Mouse (Mus musculus): ENCODE measurements around the gene Gpr176. TPM values are rescaled to one million over a fixed set of nuclear protein-coding genes. Genes with fewer than 3 reads are reported as not detected.

Gene Gpr176
- total RNA-seq, 2 experiments from 2014 or later, result 11.4 to 12.5 TPM

DNA sequence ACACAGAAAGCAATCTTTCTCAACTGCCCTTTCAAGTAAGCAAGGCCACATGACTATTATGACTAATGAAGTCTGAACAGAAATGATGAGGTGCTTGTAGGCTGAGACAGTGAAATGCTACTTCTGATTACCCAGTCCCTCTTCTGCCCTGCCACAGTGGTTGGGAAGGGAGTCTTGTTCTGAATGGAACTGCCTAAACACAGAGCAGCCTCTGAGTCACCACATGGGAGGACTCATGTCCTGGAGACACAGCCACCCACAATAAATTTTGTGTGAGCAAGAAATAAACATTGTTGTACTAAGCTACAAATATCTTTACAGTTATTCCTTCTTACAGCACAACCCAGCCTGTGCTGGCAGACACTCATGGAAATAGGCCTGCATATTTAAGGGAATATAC, 2.7 kb upstream of the Gpr176 start:
- intact Hi-C loops (cut with DNase I), result no loop called here
- DNase-seq (ENCODE audit: low spot score in 2 of 2), result peak; percentile 16 to 58

DNA sequence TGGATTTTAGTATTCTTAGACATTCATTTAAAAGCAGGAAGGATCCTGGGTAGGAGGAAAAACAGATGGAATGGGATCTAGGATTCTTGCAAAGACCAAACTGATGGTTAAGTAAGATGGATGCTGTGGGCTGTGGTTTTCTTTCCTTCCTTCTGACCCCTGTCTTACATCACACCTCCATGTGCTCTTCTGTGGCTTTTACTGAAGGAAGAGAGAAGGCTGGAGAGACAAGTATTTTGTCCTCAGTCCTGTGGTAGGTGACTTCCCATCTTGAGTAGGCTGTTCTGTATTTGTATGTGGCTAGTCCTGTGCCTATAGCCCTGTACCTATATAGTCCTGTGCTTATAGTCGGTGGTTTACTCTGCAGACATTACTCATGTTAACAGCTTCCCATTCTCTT, 2.3 kb upstream of the Gpr176 start:
- intact Hi-C loops (cut with DNase I), result no loop called here

DNA sequence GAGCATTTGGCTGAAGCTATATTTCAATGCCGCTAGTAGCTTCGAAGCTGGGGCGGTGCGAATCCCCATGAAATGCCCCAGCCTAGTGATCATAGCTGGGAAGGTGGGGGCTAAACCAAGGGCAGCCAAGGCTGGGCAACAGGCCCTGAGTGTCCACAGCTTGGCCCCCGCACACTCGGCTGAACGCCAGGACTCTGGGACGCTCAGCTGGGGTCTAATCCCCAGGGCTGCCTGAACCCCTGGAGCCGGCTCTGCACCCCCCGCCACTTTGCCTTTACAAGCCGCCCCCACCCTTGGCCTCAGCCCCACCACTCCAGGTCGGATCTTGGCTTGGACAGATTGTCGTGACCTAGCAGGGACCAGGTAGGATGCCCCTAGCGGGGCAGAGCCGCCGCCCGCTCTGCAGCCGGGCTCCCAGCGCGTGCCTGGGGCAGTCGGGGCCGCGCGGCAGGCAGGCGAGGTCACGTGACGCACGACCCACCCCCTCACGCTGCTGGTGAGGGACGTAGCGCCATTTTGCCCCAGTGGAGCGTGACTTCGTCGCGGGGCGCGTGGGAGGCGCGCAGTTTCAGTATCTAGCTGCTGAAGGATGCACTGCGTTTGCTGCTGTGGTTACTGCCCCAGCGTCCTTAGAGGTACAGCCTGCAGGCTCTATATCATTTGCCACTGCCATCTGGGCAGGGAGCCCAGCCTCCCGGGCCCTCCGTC, 507 bp upstream of the Gpr176 start:
- intact Hi-C loops (cut with DNase I), result no loop called here
- peak; percentile 91 to 97 for DNase-seq (ENCODE audit: low spot score in 2 of 2)

More for the DNA sequence above, 2.3 kb upstream of the Gpr176 start:
- no peak for DNase-seq (ENCODE audit: low spot score in 2 of 2)

DNA sequence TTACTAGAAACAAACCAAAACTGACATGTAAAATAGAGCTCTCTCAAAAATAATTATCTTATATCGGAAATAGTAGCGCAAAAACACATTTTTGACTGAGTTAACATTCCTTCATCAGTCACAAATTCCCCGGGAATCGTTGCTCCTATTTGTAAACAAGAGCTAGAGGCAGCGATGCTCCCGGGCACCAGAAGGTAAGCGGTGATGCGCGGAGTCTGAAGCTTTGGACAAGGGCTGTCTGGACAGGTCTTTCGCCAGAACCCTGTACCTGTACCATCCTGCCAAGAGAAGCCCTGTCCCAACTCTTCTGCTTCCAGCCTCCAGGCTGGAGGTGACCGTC, 688 bp downstream of the Gpr176 start:
- intact Hi-C loops (cut with DNase I), result no loop called here

DNA sequence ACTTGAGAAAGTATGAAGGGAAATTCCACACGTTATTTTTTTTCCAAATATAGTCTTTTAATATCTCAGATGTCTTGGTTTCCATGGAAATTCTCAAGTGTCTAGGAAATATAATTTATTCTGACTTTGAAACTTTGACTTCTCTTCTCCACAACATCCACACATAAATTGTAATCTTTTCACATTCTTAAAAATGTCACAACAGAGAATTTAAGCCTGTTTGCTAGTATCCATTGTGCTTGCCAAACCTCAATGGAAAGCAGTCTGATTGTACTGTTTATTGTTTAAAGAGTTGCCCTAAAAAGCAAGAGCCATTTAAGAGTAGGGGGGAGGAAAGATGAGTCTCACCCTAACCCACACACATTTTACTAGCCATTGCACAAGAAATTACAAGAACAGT, 1.4 kb downstream of the Gpr176 start:
- no peak for DNase-seq (ENCODE audit: low spot score in 2 of 2)
- intact Hi-C loops (cut with DNase I), result no loop called here

More for the DNA sequence above, 688 bp downstream of the Gpr176 start:
- no peak for DNase-seq (ENCODE audit: low spot score in 2 of 2)

DNA sequence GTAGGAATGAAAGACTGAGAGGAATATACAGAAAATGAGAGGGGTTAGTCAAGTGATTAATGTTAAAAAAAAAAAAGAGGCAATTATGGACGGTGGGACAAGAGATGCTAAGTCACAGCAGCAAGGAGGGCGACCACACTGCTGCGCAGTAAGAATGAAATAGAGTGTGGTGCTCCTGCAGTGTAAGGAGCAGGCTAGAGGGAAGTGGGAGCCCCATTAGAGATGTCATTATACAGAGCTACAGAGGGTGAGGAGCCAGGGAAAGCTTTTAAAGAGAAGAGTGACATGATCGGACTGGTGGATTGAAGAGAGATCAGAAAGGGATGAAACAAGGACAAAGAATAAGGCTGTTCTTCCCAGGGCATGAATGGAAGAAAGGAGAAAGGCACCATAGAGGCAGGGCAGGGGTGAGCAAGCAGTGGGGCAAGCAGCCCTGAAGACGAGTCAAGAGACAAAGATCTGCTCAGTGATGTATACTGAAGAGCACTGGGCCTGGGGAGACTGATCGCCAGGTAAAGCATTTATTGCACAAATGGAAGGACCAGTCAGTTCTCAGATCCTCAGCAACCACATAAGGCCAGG, 18.0 kb downstream of the Gpr176 start:
- DNase-seq (ENCODE audit: low spot score in 2 of 2), result no peak
- intact Hi-C loops (cut with DNase I), result loop anchor here (5.0 kb wide), 1 partner anchor 493 kb away; no protein-coding TSS in a partner anchor

GRCm38 (mm10) chr2:118353916-118354403, 19.3 kb downstream of the Gpr176 start:
- intact Hi-C loops (cut with DNase I), result no loop called here
- DNase-seq (ENCODE audit: low spot score in 2 of 2), result no peak

GRCm38 (mm10) chr2:118353498-118353897, 19.7 kb downstream of the Gpr176 start:
- intact Hi-C loops (cut with DNase I), result no loop called here
- DNase-seq (ENCODE audit: low spot score in 2 of 2), result no peak

- DNase-seq (ENCODE audit: low spot score in 2 of 2), result no peak
- intact Hi-C loops (cut with DNase I), result no loop called here
Observed at GRCm38 (mm10) chr2:118345535-118345934, 27.7 kb downstream of the Gpr176 start.

DNA sequence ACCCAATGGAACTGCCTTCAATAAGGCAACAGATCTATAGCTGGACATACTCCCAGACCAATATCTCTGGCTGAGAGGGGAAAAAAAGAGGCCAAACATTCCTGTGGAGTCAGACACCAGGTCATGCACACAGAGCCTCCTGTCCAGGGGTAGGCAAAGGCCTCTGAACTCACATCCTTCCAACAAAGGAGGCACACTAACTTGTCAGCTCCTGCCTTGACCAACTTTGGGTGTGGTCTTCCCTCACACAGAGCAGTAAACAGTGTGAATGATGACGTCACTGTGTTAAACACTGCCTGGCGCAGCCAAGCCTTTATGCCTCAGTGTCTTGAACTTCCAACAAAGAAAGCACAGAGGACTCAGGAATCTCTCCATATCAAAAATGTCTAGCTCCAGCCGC, 29.3 kb downstream of the Gpr176 start:
- intact Hi-C loops (cut with DNase I), result no loop called here
- DNase-seq (ENCODE audit: low spot score in 2 of 2), result no peak

- intact Hi-C loops (cut with DNase I), result no loop called here
- DNase-seq (ENCODE audit: low spot score in 2 of 2), result no peak
Observed at GRCm38 (mm10) chr2:118341295-118341694, 31.9 kb downstream of the Gpr176 start.

DNA sequence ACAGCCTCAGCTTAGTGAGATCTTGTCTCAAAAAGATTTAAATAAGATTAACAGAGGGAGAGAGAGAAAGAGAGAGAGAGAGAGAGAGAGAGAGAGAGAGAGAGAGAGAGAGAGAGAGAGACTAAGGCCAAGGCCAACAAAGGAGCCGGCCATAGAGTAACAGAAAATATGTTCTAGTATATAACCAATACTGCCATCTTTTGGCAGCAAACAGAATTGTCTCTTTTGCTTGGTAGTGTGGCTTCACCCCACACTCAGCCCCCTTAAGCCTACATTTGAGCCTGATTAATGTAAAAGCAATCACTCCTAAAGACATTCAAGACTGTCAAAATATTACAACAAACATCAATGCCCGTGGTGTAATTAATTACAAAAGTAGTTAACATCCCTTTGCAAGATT, 37.1 kb downstream of the Gpr176 start:
- no peak for DNase-seq (ENCODE audit: low spot score in 2 of 2)
- intact Hi-C loops (cut with DNase I), result no loop called here

DNA sequence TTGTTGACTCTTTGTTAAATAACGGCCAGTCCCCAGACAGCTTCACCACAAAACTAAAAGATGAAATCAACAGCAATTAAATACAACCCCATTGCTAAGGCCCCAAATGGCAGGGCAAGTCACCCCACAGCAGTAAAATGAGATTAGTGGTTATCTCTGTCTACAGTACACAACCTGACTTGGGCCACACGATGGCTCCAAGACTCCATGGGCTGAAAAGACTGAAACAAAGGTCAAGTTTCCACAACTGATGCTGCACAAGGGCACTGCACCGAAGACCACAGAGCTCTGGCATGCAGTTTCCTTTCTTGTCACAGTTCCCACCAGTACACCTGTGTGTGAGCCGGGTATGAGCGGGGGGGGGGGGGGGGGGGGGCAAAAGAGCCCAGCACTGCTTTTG, 50.6 kb downstream of the Gpr176 start:
- intact Hi-C loops (cut with DNase I), result no loop called here
- DNase-seq (ENCODE audit: low spot score in 2 of 2), result no peak

- no peak for DNase-seq (ENCODE audit: low spot score in 2 of 2)
- intact Hi-C loops (cut with DNase I), result no loop called here
Observed at GRCm38 (mm10) chr2:118321804-118322203, 51.4 kb downstream of the Gpr176 start.

DNA sequence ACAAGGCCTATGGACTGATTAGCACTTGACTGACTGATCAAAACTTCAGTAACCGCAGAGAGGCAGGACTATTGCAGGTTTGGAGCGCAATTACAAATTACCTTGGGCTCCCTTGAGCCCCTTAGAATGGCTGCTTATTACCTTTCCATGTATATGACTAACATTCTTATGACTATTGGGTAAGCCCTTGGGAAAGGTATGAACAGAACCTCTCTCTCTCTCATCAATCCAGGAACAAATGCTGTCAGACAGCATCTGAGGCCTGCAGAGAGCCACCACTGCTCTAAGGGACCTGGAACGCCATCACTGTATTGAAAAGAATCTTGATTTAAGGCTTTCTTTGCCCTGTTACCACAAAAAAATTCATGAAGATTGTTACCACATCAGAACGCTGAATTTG, 52.1 kb downstream of the Gpr176 start:
- no peak for DNase-seq (ENCODE audit: low spot score in 2 of 2)
- intact Hi-C loops (cut with DNase I), result no loop called here

- peak in 1 of 2 experiments; percentile 20 for DNase-seq (ENCODE audit: low spot score in 2 of 2)
- intact Hi-C loops (cut with DNase I), result no loop called here
Observed at GRCm38 (mm10) chr2:118320519-118320918, 52.7 kb downstream of the Gpr176 start.

GRCm38 (mm10) chr2:118319176-118319575, 54.0 kb downstream of the Gpr176 start:
- intact Hi-C loops (cut with DNase I), result no loop called here
- no peak for DNase-seq (ENCODE audit: low spot score in 2 of 2)

DNA sequence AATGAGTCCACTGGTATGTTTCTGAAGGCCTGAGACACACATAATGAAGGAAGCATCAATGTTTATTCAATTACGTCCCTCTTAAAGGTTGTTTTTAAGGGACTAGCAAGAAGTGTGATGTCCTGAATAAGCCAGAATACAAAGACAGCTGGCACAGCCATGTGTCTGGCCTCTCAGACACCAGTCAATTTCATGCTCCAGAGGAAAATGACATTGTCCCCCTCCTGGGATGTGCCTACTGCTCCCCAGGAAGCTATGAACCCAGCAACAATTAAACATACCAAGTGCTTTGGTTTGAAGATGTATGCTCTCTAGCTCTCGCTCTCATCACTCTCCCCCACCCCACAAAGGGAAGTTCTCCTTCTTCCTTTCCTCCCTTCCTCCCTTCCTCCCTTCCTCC, 56.3 kb downstream of the Gpr176 start:
- no peak for DNase-seq (ENCODE audit: low spot score in 2 of 2)
- intact Hi-C loops (cut with DNase I), result no loop called here

- no peak for DNase-seq (ENCODE audit: low spot score in 2 of 2)
- intact Hi-C loops (cut with DNase I), result no loop called here
Observed at GRCm38 (mm10) chr2:118315656-118316402, 57.4 kb downstream of the Gpr176 start.

DNA sequence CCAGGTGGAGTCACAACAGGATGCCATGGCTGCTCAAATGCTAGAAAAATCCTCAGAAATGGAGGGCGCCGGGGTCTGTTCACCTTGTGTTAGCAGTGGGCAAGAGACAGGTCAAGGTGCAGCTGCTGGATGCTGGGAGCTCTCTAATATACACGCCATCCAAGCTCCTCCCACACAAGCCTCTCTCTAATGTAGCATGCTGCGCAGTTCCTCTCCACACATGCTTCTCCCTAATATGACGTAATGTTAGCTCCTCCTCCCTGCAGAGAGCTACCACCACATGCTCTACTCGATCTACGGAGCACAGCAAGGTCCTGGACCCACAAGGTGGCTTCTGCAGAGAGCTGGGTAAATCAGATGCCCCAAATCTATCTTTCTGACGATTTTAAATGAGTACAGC, 65.7 kb downstream of the Gpr176 start:
- intact Hi-C loops (cut with DNase I), result no loop called here
- peak in 1 of 2 experiments; percentile 12 for DNase-seq (ENCODE audit: low spot score in 2 of 2)

GRCm38 (mm10) chr2:118306966-118307365, 66.3 kb downstream of the Gpr176 start:
- no peak for DNase-seq (ENCODE audit: low spot score in 2 of 2)
- intact Hi-C loops (cut with DNase I), result no loop called here
